Mouse (Mus musculus): ENCODE results near the gene Meox1. TPM values are rescaled to one million over a fixed set of nuclear protein-coding genes. Genes with fewer than 3 reads are reported as not detected.

The Meox1 gene
- total RNA-seq, 4 experiments from 2014 or later: 3.7 to 6.6 (median 6.3) TPM

- DNase-seq (ENCODE audit: low spot score): peak; percentile 68
These were observed 38.0 kb downstream of the Meox1 start for GRCm38 (mm10) chr11:101855950-101856712.

GRCm38 (mm10) chr11:101851042-101851441 lies 43.1 kb downstream of the Meox1 start:
- DNase-seq (ENCODE audit: low spot score): peak; percentile 62

DNA sequence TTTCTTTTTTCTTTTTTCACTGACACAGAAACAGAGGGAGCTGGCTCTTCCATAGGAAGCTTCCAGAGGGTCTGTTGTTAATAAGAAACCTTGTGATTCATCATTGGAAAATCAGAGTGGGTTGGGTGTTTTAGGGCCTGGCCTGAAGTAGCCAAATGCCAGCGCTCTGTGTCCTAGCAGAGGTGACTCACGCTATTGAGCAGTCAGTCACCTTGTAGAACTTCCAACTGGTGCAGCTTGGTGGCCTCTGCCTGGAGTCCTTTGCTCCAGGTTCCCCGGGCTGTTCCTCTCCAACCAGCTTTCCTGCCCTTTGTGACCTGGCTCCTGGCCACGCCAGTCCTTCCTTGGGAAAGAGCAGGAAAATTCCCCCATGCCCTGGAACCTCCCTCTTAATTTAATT lies 44.9 kb downstream of the Meox1 start:
- DNase-seq (ENCODE audit: low spot score): peak; percentile 64

- DNase-seq (ENCODE audit: low spot score): no peak
These were observed 46.7 kb downstream of the Meox1 start for GRCm38 (mm10) chr11:101847509-101847908.

DNA sequence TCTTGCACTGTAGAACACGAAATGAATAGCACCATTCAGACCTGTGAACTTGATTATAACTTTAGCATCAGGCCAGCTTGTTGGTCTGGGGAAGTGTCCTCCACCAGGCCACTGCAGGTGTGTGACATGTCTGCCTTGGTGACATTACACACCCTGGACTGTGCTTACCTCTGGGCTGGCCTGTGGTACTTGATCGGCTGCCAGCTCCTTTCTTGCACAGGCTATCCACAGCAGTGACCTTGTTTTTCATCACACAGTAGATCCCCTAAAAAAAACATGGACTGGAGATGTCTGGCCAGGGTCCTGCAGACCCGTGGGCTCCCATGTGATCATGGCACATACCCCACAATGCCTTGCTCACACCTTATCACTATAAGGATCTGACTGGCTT lies 51.4 kb downstream of the Meox1 start:
- DNase-seq (ENCODE audit: low spot score): no peak

GRCm38 (mm10) chr11:101841998-101842772 lies 52.0 kb downstream of the Meox1 start:
- DNase-seq (ENCODE audit: low spot score): no peak

GRCm38 (mm10) chr11:101840405-101840804 lies 53.8 kb downstream of the Meox1 start:
- no peak for DNase-seq (ENCODE audit: low spot score)

GRCm38 (mm10) chr11:101839426-101839825 lies 54.7 kb downstream of the Meox1 start:
- DNase-seq (ENCODE audit: low spot score): no peak

- DNase-seq (ENCODE audit: low spot score): peak; percentile 70
These were observed 62.2 kb downstream of the Meox1 start for GRCm38 (mm10) chr11:101832001-101832400.

DNA sequence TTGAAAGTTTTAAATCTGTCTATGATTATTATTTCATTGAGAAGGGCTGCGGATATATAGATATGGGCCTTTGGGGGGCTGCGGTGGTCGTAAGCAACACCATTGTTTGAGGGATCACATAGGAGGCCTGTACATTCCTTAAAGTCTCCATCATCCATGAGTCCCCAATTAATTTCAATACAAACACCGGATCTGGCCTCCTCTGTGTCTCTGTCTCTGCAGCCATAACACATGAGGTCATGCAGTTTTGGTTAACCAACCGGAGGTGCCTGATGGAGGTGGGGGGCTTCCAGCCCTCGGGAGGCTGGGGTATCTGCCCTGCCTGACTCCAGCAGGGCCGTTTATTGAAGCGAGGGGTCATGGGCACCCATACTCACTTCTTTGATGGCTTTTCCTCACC lies 63.6 kb downstream of the Meox1 start:
- no peak for DNase-seq (ENCODE audit: low spot score)

DNA sequence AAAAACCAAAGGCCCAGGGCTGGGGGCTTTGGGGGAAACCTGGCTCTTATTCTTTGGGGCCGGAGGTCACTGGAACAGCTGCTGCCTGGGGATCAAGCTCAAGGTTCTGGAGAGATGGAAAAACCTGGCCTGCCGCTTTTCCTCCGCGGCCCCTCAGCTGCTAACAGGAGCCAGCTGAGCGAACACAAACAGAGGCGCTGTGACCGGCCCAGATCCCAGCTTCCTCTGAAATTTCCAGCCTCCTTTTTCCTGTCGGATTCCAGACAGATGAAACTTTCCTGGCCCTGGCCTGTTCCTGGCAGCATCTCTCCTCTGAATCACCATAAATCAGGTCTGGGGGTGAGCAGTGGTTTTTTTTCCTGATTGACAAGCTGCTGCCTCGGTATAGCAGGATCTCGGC lies 64.1 kb downstream of the Meox1 start:
- peak; percentile 81 for DNase-seq (ENCODE audit: low spot score)

GRCm38 (mm10) chr11:101828718-101829117 lies 65.5 kb downstream of the Meox1 start:
- no peak for DNase-seq (ENCODE audit: low spot score)

Other genes with a start within 250 kb of the Meox1 start
- 10 to 100 TPM; 21.1 to 30.1 (median 27.0) TPM for gene Arl4d, start 228.8 kb downstream of the Meox1 start, total RNA-seq (2022)
- 10 to 100 TPM; 13.6 to 15.8 (median 14.6) TPM for gene Dhx8, start 161.5 kb downstream of the Meox1 start, total RNA-seq (2022)
- under 1 TPM in 2 of 4 experiments, not detected in 2; 0.68 to 0.86 TPM for gene Etv4, start 109.0 kb downstream of the Meox1 start, total RNA-seq (2022)
- 1 to 10 TPM in 3 of 4 experiments, under 1 TPM in 1; 0.65 to 1.9 (median 1.2) TPM for gene Sost, start 72.6 kb upstream of the Meox1 start, total RNA-seq (2022)
- not detected for gene Cfap97d1, start 89.9 kb upstream of the Meox1 start, total RNA-seq (2022)
- gene Dusp3, start 92.6 kb upstream of the Meox1 start, total RNA-seq (2022): 100 to 1,000 TPM; 107 to 186 (median 147) TPM
- gene Mpp3, start 134.1 kb upstream of the Meox1 start, total RNA-seq (2022): 1 to 10 TPM in 3 of 4 experiments, under 1 TPM in 1; 0.92 to 2.6 (median 1.5) TPM
- gene Cd300lg, start 147.1 kb upstream of the Meox1 start, total RNA-seq (2022): 10 to 100 TPM; 56.7 to 79.2 (median 64.0) TPM
- gene Mpp2, start 194.1 kb upstream of the Meox1 start, total RNA-seq (2022): 1 to 10 TPM; 2.6 to 4.7 (median 4.3) TPM
- gene Ppy, start 206.9 kb upstream of the Meox1 start, total RNA-seq (2022): not detected
- not detected for gene Pyy, start 213.5 kb upstream of the Meox1 start, total RNA-seq (2022)